Mouse (Mus musculus) embryo, embryonic 11 days (tissue): Measurements from ENCODE around the gene 4930590J08Rik.
"Not testable (repeated sequence)": the region's sequence is repeated elsewhere in the genome, so short reads cannot be mapped to it uniquely, and the experiment has no call there.

Source experiments
- DNase-seq: peaks from one replicate; pipeline ENCODE4 v3.0.0-alpha.2; 2015

4930590J08Rik gene

DNA sequence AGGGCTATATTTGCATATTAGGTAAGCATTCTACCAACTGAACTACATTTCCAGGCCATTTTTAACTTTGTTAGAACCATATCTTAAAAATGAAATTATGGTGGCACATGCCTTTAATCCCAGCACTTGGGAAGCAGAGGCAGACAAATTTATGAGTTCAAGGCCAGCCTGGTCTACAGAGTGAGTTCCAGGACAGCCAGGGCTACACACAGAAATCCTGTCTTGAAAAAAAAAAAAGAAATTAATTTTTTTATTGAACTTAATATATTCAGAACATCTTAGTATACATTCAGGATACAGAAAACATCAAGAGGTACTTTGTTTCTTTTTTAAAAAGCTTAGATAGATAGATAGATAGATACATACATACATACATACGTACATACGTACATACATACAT, at the start of gene 4930590J08Rik:
Gene 4930590J08Rik (plus strand): TSS at position 301 of the 400 bp plus-strand sequence.
- DNase-seq, result not testable (repeated sequence)

DNA sequence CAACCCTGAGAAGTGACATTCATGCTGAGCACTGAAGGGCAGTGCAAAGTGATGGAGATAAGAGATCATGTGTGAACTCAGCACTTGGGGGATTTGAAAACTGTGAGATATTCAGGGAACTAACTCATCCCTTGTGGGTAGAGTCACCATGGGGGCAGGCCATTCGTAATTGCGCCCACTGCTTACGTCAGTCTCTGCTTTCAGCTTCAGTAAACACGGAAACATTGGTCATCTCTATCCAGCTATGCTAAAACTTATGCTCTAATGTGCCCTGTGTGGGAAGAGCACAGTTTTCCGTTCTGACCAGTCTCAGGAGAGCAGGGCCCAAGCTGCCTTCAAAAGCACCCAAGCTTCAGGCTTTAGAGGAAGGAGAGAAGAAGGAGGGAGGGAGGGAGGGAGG, 44.3 kb upstream of the 4930590J08Rik start:
- DNase-seq, result no peak

GRCm38 (mm10) chr6:91862848-91863247, 39.8 kb upstream of the 4930590J08Rik start:
- no peak for DNase-seq

DNA sequence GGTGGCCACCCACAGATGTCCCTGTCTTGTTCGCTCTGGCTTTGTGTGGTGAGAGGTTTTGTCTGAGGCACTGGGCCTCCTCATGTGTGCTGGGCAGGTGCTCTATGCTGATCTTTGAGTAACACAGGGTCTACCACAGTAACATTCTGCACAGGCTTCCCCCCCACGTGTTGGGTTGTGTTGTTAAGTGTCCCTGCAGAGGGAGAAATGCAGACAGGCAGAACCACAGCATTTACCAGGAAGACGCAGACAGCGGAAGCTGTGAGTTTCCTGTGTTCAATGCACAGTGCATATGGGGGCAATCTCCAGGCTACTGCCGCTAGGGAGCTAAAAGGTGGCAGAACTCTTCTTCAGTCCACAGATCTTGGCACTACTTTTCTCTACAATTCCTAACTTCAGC, 38.0 kb upstream of the 4930590J08Rik start:
- DNase-seq, result no peak

- DNase-seq, result no peak
These were observed 37.0 kb upstream of the 4930590J08Rik start for GRCm38 (mm10) chr6:91865601-91866000.

DNA sequence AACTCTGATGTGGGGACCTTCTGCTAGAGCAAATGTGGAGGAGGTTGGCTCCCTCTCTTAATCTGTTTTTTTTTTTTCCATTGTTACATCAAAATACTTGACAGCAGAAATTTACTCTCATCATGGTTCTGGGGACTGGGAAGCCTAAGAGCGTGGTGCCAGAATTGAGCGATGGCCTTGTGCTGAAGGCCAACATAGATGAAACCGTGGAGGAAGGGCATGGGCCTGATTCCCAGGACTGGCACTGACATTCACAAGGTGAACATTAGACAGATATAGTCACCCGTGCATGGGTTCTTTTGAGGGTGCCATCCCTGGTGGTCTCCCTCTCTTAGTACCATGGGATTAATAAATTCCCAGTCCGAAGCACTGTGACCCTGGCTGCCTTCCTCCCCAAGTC, 34.5 kb upstream of the 4930590J08Rik start:
- DNase-seq, result no peak

- no peak for DNase-seq
These were observed 29.8 kb upstream of the 4930590J08Rik start for GRCm38 (mm10) chr6:91872781-91873180.

GRCm38 (mm10) chr6:91877885-91878651, 24.5 kb upstream of the 4930590J08Rik start, which contains the start of gene Ccdc174:
Ccdc174 (plus strand) TSS chr6:91878053.
- DNase-seq, result peak; percentile 99

GRCm38 (mm10) chr6:91883859-91884258, 18.8 kb upstream of the 4930590J08Rik start:
- no peak for DNase-seq

DNA sequence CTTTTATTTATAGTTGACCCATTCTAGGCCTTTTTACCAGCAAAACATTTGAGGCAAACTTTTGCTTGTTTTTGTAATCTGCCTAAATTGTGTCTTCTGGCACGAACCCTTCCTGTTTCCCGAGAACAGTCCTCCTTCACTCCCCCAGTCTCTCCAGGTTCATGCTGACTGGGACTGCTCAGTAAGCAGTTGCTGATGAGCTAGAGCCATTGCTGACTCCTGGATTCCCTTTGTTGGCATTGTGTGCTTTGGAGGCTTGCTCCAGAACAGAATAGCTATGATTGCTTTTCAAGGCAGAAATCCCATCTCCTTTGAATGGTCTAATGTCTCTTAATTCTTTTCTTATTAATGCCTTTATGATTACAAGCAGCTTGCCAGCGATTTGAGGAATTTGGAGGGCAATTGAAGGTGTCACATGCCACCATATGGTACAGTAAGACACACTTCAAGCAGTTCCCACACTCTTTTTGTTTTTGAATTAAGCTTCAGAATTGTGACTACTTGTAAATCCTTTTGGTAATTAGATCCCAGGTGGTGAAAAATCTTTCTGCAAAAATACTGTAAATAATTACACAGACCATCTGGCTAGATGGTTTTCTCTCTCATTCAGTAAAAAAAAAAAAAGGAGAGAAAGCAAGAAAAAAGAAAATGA, 13.2 kb upstream of the 4930590J08Rik start:
- no peak for DNase-seq

DNA sequence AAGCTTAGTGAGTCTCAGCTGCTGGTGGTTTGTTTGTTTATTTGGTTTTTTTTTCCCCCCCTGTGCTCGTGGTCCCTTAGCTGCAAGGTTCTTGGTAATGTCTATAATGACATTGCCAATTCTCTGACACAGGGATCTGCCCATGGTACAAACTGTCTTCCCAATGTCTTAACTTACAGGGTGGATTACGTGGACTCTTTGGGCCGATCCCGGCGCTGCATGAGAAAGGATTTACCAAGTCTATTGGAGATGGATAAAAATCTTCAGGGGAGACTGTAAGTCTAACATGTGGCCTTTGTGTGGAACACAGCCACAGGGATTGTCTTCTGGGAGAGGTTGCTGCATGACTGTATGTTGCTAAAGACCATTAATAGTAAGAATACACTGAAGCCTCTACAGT, 12.0 kb upstream of the 4930590J08Rik start:
- DNase-seq, result no peak

DNA sequence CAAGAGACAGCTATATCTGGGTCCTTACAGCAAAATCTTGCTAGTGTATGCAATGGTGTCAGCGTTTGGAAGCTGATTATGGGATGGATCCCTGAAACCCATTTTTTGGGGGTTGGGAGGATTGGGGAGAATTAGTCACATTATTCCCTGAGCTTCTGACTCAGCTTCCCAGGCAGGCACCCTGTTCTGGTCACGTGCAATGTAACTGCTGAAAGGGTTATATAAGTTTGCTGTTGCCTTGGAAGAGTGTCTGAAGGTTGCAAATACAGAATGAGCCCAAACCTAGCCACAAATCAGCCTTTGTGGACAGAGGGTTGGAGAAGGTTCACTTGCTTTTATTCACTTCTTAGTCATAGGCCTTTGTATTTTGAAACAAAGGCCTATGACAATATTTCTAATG, 10.8 kb upstream of the 4930590J08Rik start:
- no peak for DNase-seq

DNA sequence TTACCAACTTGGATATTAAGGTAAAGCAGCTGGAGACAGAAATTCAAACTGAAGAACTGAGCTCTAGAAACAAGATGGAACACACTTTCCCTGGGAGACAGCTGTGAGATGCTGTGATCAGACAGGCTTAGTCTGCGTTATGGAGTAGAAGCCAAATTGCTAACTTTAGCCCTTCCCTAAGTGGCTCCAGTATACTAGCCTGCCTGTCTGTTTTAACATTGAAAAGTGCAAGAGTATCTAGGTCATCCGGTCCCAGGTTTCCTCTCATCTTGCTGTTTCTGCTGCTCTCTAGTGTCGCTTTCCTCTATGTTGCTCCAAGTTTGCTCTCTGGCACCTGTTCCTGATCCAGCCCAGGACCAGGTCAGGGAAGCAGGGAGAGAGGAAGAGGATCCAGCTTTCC, 5.8 kb upstream of the 4930590J08Rik start:
- no peak for DNase-seq

DNA sequence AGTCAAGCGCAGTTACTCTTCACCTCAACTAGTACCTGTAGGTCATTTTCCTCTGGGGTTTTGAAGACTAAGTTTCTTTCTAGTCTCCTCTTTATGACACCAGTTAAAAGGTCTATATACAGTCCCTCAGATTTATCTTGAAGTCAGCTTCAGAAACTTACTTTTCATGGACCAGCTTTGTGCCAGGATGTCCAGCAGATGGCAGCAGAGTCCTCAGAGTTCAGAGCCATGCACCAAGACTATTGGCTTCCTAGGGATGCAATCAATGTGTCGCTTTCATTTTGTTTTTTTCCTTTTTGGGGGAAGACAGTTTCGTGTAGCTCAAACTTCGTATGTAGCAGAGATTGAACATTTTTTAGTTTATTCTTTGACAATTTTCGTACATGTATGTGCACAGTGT, 1.1 kb upstream of the 4930590J08Rik start:
- peak; percentile 84 for DNase-seq

- no peak for DNase-seq
These were observed 11.4 kb downstream of the 4930590J08Rik start for GRCm38 (mm10) chr6:91914011-91914410.

DNA sequence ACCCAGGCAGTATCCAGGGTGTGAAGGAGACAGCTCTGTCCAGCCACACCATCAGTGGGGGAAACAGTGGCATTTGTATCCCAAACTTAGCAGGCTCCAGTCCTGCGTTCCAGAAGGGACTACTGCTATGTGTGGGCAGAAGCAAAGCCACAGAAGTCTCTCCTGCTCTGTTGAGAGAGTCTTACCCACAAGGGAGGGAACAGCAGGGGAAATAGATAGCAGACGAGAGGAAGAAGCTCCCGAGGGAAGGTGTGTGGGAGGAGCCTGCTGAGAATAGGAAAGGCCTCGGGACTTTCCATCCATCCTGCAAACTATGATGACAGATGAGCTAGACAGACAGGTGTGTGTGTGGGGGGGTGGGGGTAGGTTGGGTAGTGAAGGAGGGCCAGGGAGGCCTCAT, 14.7 kb downstream of the 4930590J08Rik start:
- DNase-seq, result no peak

GRCm38 (mm10) chr6:91917716-91918115, 15.1 kb downstream of the 4930590J08Rik start:
- DNase-seq, result no peak

DNA sequence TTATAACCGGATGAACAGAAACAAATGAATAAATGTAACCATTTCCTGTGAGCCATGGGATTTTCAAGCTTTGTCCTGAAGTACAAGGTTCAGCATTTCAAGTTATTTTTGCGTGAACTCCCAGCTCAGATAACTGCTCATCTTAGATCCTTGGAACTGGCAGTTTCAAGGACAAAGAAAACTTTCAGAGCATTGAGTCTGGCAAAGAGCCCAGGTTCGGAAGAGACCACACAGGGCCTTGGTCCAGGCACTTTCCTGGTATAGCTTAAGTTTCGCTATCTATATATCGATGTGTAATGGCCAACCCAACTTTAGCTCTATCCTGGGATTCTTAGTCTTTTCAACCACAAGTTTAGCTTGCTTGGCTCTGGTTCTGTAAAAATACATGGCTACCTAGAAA, 28.6 kb downstream of the 4930590J08Rik start:
- DNase-seq, result no peak

DNA sequence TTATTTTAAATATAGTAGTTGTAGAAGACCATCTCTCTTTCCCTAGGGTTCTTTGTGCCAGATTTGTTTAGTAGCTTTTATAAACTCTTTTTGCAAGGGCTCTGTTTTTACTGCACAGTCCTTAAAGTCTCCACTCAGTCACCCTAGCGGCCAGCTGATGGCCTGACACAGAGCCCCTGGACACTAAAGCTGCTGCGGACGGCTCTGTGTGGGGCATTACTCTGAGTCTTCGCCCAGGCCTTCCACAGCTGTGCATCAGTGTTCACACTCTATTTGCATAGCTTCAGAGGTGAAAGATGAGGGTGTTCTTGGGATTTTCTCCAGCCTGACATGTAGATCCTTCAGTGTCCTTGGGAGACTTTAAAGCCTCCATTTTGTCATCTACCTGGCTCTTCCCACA, 35.9 kb downstream of the 4930590J08Rik start:
- DNase-seq, result peak; percentile 27

- DNase-seq, result no peak
These were observed 45.8 kb downstream of the 4930590J08Rik start for GRCm38 (mm10) chr6:91948426-91948825.

GRCm38 (mm10) chr6:91958015-91958414, 55.4 kb downstream of the 4930590J08Rik start:
- not testable (repeated sequence) for DNase-seq

GRCm38 (mm10) chr6:91960028-91960811, 57.6 kb downstream of the 4930590J08Rik start:
- DNase-seq, result peak; percentile 28

DNA sequence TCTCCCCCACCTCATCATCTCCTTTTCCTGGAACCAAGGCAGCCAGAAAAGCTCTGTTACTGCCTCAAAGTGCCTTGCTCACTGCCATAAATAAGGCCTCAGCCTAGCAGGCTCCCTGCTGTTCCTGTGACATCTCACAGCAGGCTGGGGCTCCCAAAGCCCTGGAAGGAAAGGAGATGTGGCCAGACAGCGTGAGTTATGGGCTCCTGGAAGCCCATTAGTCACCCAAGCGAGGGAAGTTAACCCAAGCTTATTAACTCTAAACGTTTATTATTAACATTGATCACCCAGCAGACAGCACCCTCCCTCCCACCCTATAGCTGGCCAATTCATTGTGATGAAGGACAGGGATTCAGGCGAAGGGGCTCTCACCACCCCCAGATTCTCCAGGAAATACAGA, 60.8 kb downstream of the 4930590J08Rik start:
- peak; percentile 46 for DNase-seq

DNA sequence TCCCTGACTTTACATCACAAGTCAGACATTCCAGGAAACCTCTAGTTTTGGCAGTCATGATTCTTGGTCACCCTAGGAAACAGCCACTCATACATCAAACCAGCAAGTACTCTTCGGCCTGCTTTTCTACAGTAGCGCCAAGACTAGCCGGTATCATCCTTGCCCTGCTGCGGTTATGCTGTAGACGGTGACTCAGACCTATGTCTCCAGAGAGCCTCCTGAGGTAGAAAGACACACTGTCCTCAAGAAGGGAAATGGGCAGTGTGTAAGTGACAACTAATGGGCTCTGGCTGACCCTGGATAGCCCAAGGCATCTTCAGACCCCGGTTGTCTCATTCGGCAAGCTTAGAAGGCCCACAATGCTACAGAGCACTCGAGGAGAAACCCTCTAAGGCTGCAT, 62.5 kb downstream of the 4930590J08Rik start:
- DNase-seq, result no peak
